Mouse (Mus musculus) cerebellum, adult 2 months (tissue): ENCODE data around the gene Sinhcaf. TPM values are rescaled to one million over a fixed set of nuclear protein-coding genes. Genes with fewer than 3 reads are reported as not detected.
A peak's percentile ranks its signal among the peaks of the same experiment; 100 is the strongest.

Experiments used
- DNase-seq, 2 experiments: peaks; one replicate each; pipeline ENCODE4 v3.0.0; 2021
- H3K27ac ChIP-seq: fragments of 200-500 bp; 2 replicates; pipeline ENCODE4 v1.5.1; 2012; ENCODE audit warnings: low read length, control low read depth, inconsistent platforms; ENCODE audit not compliant: insufficient read depth
- H3K27me3 ChIP-seq: fragments of 200-500 bp; 2 replicates; pipeline ENCODE4 v1.6.1; 2012; ENCODE audit warnings: inconsistent platforms, mild to moderate bottlenecking, low read length, moderate library complexity; ENCODE audit not compliant: control insufficient read depth, insufficient read depth
- H3K4me1 ChIP-seq: fragments of 200-500 bp; 2 replicates; pipeline ENCODE4 v1.6.1; 2011; ENCODE audit warnings: low read length; ENCODE audit not compliant: control insufficient read depth, insufficient read depth
- H3K4me3 ChIP-seq: fragments of 200-500 bp; replicated peaks from 2 replicates; pipeline ENCODE3; 2011; ENCODE audit warnings: mild to moderate bottlenecking, low read depth, low read length, control low read depth; ENCODE audit not compliant: insufficient read depth
- CTCF ChIP-seq: fragments of 200-500 bp; IDR thresholded peaks from 2 replicates; pipeline ENCODE4 v1.5.1; 2011; ENCODE audit warnings: low read depth, mild to moderate bottlenecking, control low read depth, low read length, moderate library complexity, borderline replicate concordance; ENCODE audit not compliant: insufficient read depth
- POLR2A ChIP-seq: fragments of 200-500 bp; IDR thresholded peaks from 2 replicates; pipeline ENCODE4 v1.6.1; 2011; ENCODE audit warnings: low read length, control low read depth, borderline replicate concordance; ENCODE audit not compliant: insufficient read depth
- WGBS: fragments of 180-500 bp; shearing (Covaris S2); methylation state at CpG from one replicate; pipeline ENCODE4 v1.1.7; 2018; 5-methylcytosine and 5-hydroxymethylcytosine counted together
- polyA plus RNA-seq: library from polyadenylated mRNA; depleted of rRNA; stranded (reverse); fragments of >200 nt; gene quantifications from 2 replicates; pipeline ENCODE4 v1.2.3, GENCODE M21; 2012

Sinhcaf gene
- polyA plus RNA-seq, 1 experiment = 1.6 TPM

- Histone ChIP-seq H3K4me3 (no peak overlapping the region), H3K27me3 (no peaks in the 10 kb centered on the region), H3K27ac (no peak overlapping the region), H3K4me1 (no peaks in the 10 kb centered on the region)
- no peak for DNase-seq
- 71% methylated on average over 3 of the region's 3 CpGs for WGBS
- TF ChIP-seq CTCF = no peak
These were observed 10.8 kb upstream of the Sinhcaf start for GRCm38 (mm10) chr6:148957046-148957445.

DNA sequence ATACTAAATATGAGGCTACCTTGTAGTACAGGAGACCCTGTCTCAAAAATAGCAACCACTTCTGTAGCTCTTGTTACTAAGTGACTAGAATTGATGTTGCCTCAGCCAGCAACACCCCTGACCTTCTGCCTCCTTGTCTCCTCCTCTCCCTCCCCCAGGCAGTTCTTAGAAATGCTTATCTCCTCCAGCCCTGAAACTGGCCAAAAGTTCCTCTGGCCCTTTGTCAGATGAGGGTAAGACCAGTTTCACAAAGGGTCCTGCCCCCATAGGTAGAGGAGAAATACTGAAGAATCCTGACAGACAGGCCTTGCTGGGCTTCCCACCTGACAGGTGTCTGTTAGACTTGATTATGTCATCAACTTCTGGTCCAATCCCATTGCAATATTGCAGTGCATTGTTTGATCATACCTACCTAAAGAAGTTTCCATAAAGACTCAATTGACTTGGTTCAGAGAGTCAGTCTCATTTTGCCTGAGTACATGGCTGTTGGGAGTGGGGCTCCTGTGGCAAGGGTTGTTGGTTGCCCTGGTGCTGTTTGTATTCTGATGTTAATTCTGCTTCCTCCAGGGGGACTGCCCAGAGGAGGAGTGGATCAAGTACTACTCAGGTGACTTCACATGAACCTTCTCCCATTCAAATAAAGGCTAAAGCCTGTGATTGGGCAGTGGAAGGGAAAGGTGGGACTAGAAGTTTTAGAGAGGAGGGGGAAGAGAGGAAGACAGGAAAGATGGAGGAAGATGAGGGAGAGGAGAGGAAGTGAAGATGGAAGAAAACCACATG lies 9.6 kb upstream of the Sinhcaf start:
- TF ChIP-seq CTCF (no peak), POLR2A (no peak)
- Histone ChIP-seq H3K4me1 (no peaks in the 10 kb centered on the region), H3K4me3 (no peak overlapping the region), H3K27ac (no peak overlapping the region), H3K27me3 (no peaks in the 10 kb centered on the region)
- DNase-seq = no peak

DNA sequence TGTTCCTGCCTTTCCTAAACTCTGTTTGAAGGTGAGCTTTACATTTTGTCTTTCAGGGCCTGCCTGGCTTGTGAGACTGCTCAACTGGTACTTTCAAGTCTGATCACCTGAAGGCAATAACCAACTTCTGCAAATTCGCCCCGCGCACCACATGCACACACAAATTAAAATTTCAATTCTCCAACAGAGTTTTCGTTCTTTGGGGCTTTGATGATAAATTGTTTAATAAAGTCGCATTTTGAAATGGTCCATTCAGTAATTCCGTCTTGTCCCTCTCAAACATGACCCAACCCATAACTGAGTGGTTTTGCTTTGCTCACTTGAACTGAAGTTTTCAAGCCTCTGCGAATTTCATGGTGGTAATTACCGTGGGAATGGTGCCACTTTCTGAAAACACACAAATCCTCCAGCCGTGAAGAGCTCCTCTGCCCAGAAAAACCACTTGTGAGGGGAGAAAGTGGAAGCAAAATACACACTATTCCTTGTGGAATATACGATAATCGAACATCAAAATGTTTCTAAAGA lies 676 bp upstream of the Sinhcaf start:
- TF ChIP-seq POLR2A (no peak), CTCF (no peak)
- H3K4me1 ChIP-seq = no peaks in the 10 kb centered on the region
- no peak overlapping the region for H3K27ac ChIP-seq
- H3K4me3 ChIP-seq = peak overlapping the region; percentile 72
- DNase-seq = no peak
- H3K27me3 ChIP-seq = 0 out of 2 replicates have a peak, but pooled peaks cover 2% of the 10 kb centered on the region
- WGBS = 11% methylated on average over 11 of the region's 11 CpGs

GRCm38 (mm10) chr6:148945509-148946408 lies 508 bp downstream of the Sinhcaf start:
- TF ChIP-seq POLR2A (no peak), CTCF (no peak)
- peak overlapping the region; percentile 72 for H3K4me3 ChIP-seq
- under 1% methylated on average over 75 of the region's 75 CpGs for WGBS
- H3K4me1 ChIP-seq = no peaks in the 10 kb centered on the region
- H3K27me3 ChIP-seq = 0 out of 2 replicates have a peak, but pooled peaks cover 2% of the 10 kb centered on the region
- H3K27ac ChIP-seq = no peak overlapping the region
- peak; percentile 37 to 52 for DNase-seq

GRCm38 (mm10) chr6:148944767-148945508 lies 1.3 kb downstream of the Sinhcaf start:
- H3K27ac ChIP-seq = no peak overlapping the region
- H3K4me1 ChIP-seq = no peaks in the 10 kb centered on the region
- WGBS = under 1% methylated on average over 92 of the region's 92 CpGs
- TF ChIP-seq POLR2A = no peak
- no peak for TF ChIP-seq CTCF
- H3K4me3 ChIP-seq = peak overlapping the region; percentile 72
- peak; percentile 41 to 49 for DNase-seq
- 0 out of 2 replicates have a peak, but pooled peaks cover 2% of the 10 kb centered on the region for H3K27me3 ChIP-seq

DNA sequence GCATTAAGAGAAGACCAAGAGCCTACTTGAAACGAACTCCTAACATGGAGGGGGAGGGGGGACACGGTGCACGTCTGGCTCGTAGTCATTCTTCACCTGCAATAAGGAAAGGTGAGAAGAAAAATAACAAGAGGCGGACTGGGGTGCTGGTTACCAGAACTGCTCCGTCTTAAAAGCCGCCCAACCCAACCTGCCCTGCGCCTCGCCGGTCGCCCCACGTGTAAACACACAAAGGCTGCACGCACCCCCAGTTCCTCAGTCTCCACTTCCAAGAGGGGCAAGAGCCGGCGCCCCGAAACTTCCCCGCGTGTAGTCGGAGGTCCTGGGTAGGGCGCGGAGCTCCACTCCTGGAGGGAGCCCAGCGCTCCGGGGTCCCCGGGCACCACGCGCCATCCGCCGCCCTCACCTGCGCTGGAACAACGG lies 1.9 kb downstream of the Sinhcaf start:
- Histone ChIP-seq H3K4me3 (peak overlapping the region; percentile 72), H3K27ac (no peak overlapping the region), H3K4me1 (no peaks in the 10 kb centered on the region), H3K27me3 (0 out of 2 replicates have a peak, but pooled peaks cover 2% of the 10 kb centered on the region)
- no peak for DNase-seq
- 2% methylated on average over 29 of the region's 30 CpGs for WGBS
- TF ChIP-seq POLR2A = no peak
- no peak for TF ChIP-seq CTCF

GRCm38 (mm10) chr6:148943695-148944094 lies 2.6 kb downstream of the Sinhcaf start:
- 0 out of 2 replicates have a peak, but pooled peaks cover 2% of the 10 kb centered on the region for H3K27me3 ChIP-seq
- H3K27ac ChIP-seq = no peak overlapping the region
- no peak overlapping the region for H3K4me3 ChIP-seq
- 63% methylated on average over 3 of the region's 3 CpGs for WGBS
- no peak for TF ChIP-seq CTCF
- TF ChIP-seq POLR2A = no peak
- no peaks in the 10 kb centered on the region for H3K4me1 ChIP-seq
- no peak for DNase-seq
